Mouse (Mus musculus) cortical plate, adult 2 months (tissue): ENCODE data around the gene Tmcc3.

Source experiments
- CTCF ChIP-seq: fragments of 200-500 bp; IDR thresholded peaks from 2 replicates; pipeline ENCODE4 v1.5.1; 2011; ENCODE audit warnings: mild to moderate bottlenecking, control low read depth, low read length; ENCODE audit not compliant: insufficient read depth; ENCODE audit errors: extremely low read depth
- POLR2A ChIP-seq: fragments of 200-500 bp; IDR thresholded peaks from 2 replicates; pipeline ENCODE4 v1.6.1; 2011; ENCODE audit warnings: mild to moderate bottlenecking, low read length, control low read depth; ENCODE audit not compliant: insufficient read depth; ENCODE audit errors: extremely low read depth

DNA sequence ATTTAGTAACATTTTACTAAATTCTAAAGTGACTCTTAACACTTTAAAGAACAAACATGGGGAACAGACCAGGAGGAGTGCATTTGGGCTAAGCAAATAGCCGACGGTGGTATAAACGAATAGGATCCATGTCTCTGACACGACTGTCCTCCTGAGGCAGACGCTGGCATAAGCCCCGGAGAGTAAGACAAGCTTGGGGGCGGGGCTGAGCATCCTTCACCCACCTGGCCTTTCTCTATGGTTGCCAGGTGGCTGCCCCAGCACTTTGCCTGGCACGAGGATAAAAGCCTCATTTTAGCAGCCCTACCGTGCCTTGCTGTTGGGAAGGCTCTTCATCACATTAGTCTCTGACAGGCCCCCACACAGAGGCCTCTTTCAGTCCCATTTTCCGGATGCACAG, 35.5 kb downstream of the Tmcc3 start:
- TF ChIP-seq CTCF (no peak), POLR2A (no peak)
